Comparison of ENCODE assay signal across 8 mouse cellular contexts in genomic region chr19:23447221-23447987, GRCm38 (mm10). TPM values are rescaled to one million over a fixed set of nuclear protein-coding genes. Genes with fewer than 3 reads are reported as not detected.
A peak's percentile ranks its signal among the peaks of the same experiment; 100 is the strongest.
DNase-seq lines count a peak whose midpoint lies in the region; ATAC-seq and TF ChIP-seq lines count a peak whose summit lies in the region.

No protein-coding gene starts in this region.

- H3K4me3 ChIP-seq in erythroblast, embryonic 14.5 days (replicated peaks): peak overlapping the region; percentile 28
- H3K4me3 ChIP-seq in embryonic facial prominence, embryonic 14.5 days (ENCODE audit: low read depth, low read length): peak overlapping the region; percentile 44
- peak overlapping the region; percentile 63 for H3K4me3 ChIP-seq in heart, postnatal 0 days (ENCODE audit: low read depth, low read length)
- peak overlapping the region; percentile 40 for H3K4me3 ChIP-seq in limb, embryonic 11.5 days (ENCODE audit: low read depth, low read length)
- peak overlapping the region; percentile 47 for H3K4me3 ChIP-seq in stomach, embryonic 15.5 days (replicated peaks)

- H3K4me1 ChIP-seq in erythroblast, embryonic 14.5 days (ENCODE audit: control insufficient read depth): no peaks in the 10 kb centered on the region; the same call in 1 of the 2 replicates
- H3K4me1 ChIP-seq in embryonic facial prominence, embryonic 14.5 days (ENCODE audit: control insufficient read depth, insufficient read depth, low read length): peaks cover 4% of the 10 kb centered on the region; the same call in 1 of the 2 replicates
- H3K4me1 ChIP-seq in heart, postnatal 0 days (ENCODE audit: control insufficient read depth, insufficient read depth): peaks cover 10% of the 10 kb centered on the region; the same call in 1 of the 2 replicates
- peaks cover 4% of the 10 kb centered on the region; the same call in 1 of the 2 replicates for H3K4me1 ChIP-seq in limb, embryonic 11.5 days (ENCODE audit: control insufficient read depth, insufficient read depth, low read length)
- peaks cover 8% of the 10 kb centered on the region for H3K4me1 ChIP-seq in stomach, embryonic 15.5 days

- peak overlapping the region; percentile 97 for H3K4me2 ChIP-seq in embryonic facial prominence, embryonic 14.5 days (ENCODE audit: low read depth, low read length)
- peak overlapping the region; percentile 89 for H3K4me2 ChIP-seq in heart, postnatal 0 days (ENCODE audit: low read depth, low read length)
- peak overlapping the region; percentile 96 for H3K4me2 ChIP-seq in limb, embryonic 11.5 days (ENCODE audit: low read depth, severe bottlenecking)
- H3K4me2 ChIP-seq in stomach, embryonic 15.5 days: peak overlapping the region; percentile 97

- 0% methylated on average over 23 of the region's 23 CpGs for WGBS in embryonic facial prominence, embryonic 14.5 days
- WGBS in heart, postnatal 0 days: 1% methylated on average over 23 of the region's 23 CpGs
- WGBS in limb, embryonic 11.5 days: 3% methylated on average over 23 of the region's 23 CpGs
- 4% methylated on average over 23 of the region's 23 CpGs for WGBS in stomach, embryonic 15.5 days

- TF ChIP-seq CTCF in heart, postnatal 0 days (IDR thresholded peaks at IDR 0.05; ENCODE audit: low read depth): peak; percentile 15; the same call in 1 of the 2 replicates

- H3K9ac ChIP-seq in embryonic facial prominence, embryonic 14.5 days (ENCODE audit: low read depth, low read length): peak overlapping the region; percentile 56
- peak overlapping the region; percentile 45; the same call in 1 of the 2 replicates for H3K9ac ChIP-seq in heart, postnatal 0 days (replicated peaks; ENCODE audit: low read depth, low read length)
- peak overlapping the region; percentile 4 for H3K9ac ChIP-seq in limb, embryonic 11.5 days (ENCODE audit: low read length)
- peak overlapping the region; percentile 1; the same call in 1 of the 2 replicates for H3K9ac ChIP-seq in stomach, embryonic 15.5 days

- no peak for ATAC-seq in erythroblast, adult 5-6 weeks (replicated peaks; ENCODE audit: low FRiP score, poor library complexity, severe bottlenecking)
- ATAC-seq in embryonic facial prominence, embryonic 14.5 days (ENCODE audit: low read depth): 0 out of 2 replicates have a peak, but pooled peaks have one; percentile 5
- peak; percentile 19 for ATAC-seq in heart, postnatal 0 days (ENCODE audit: insufficient read depth, low read depth)
- ATAC-seq in limb, embryonic 11.5 days (ENCODE audit: insufficient number of reproducible peaks, low FRiP score, low TSS enrichment, low read depth): peak; percentile 51; the same call in 1 of the 2 replicates
- ATAC-seq in megakaryocyte-erythroid progenitor cell, adult 5-6 weeks (replicated peaks; ENCODE audit: low FRiP score, low TSS enrichment, poor library complexity, severe bottlenecking): peak; percentile 53; the same call in 1 of the 2 replicates
- peak; percentile 68 for ATAC-seq in stomach, embryonic 15.5 days (ENCODE audit: insufficient read depth, low FRiP score, low read depth)

- TF ChIP-seq EP300 in heart, postnatal 0 days (IDR thresholded peaks at IDR 0.05; ENCODE audit: low read depth): no peak

- H3K27ac ChIP-seq in embryonic facial prominence, embryonic 14.5 days (replicated peaks; ENCODE audit: low read depth, low read length): no peak overlapping the region
- H3K27ac ChIP-seq in heart, postnatal 0 days (ENCODE audit: low read depth): no peak overlapping the region
- no peak overlapping the region for H3K27ac ChIP-seq in limb, embryonic 11.5 days (replicated peaks; ENCODE audit: low read depth, low read length)
- H3K27ac ChIP-seq in stomach, embryonic 15.5 days: no peak overlapping the region

- no peaks in the 10 kb centered on the region for H3K9me3 ChIP-seq in erythroblast, embryonic 14.5 days (ENCODE audit: control insufficient read depth, low read length)
- peaks cover 2% of the 10 kb centered on the region for H3K9me3 ChIP-seq in embryonic facial prominence, embryonic 14.5 days (ENCODE audit: control insufficient read depth, low read length)
- peaks cover 3% of the 10 kb centered on the region; the same call in 1 of the 2 replicates for H3K9me3 ChIP-seq in heart, postnatal 0 days (replicated peaks; ENCODE audit: control insufficient read depth, low read length)
- no peaks in the 10 kb centered on the region for H3K9me3 ChIP-seq in limb, embryonic 11.5 days (ENCODE audit: control insufficient read depth, low read length)
- no peaks in the 10 kb centered on the region for H3K9me3 ChIP-seq in stomach, embryonic 15.5 days

- H3K27me3 ChIP-seq in erythroblast, embryonic 14.5 days (ENCODE audit: control insufficient read depth): peaks cover 10% of the 10 kb centered on the region
- H3K27me3 ChIP-seq in embryonic facial prominence, embryonic 14.5 days (replicated peaks; ENCODE audit: control insufficient read depth, insufficient read depth, low read length): no peaks in the 10 kb centered on the region
- H3K27me3 ChIP-seq in heart, postnatal 0 days (ENCODE audit: control insufficient read depth, insufficient read depth, low read length): 0 out of 2 replicates have a peak, but pooled peaks cover 2% of the 10 kb centered on the region
- H3K27me3 ChIP-seq in limb, embryonic 11.5 days (ENCODE audit: control insufficient read depth, insufficient read depth, low read length): no peaks in the 10 kb centered on the region
- H3K27me3 ChIP-seq in stomach, embryonic 15.5 days (replicated peaks): no peaks in the 10 kb centered on the region

- DNase-seq in adrenal gland, postnatal 25 days: peak; percentile 15
- no peak for DNase-seq in embryonic facial prominence, embryonic 14.5 days (ENCODE audit: low spot score)
- no peak for DNase-seq in heart, postnatal 0 days (ENCODE audit: low spot score)
- peak; percentile 66 for DNase-seq in limb, embryonic 11.5 days (ENCODE audit: low spot score)

- no peaks in the 10 kb centered on the region for H3K36me3 ChIP-seq in erythroblast, embryonic 14.5 days (ENCODE audit: control insufficient read depth)
- no peaks in the 10 kb centered on the region for H3K36me3 ChIP-seq in embryonic facial prominence, embryonic 14.5 days (ENCODE audit: control insufficient read depth, insufficient read depth, low read length)
- no peaks in the 10 kb centered on the region for H3K36me3 ChIP-seq in heart, postnatal 0 days (replicated peaks; ENCODE audit: control insufficient read depth, insufficient read depth, low read length)
- H3K36me3 ChIP-seq in limb, embryonic 11.5 days (ENCODE audit: control insufficient read depth, insufficient read depth, low read length): no peaks in the 10 kb centered on the region
- no peaks in the 10 kb centered on the region for H3K36me3 ChIP-seq in stomach, embryonic 15.5 days

RNA-seq across cellular contexts. Expression of gene Mamdc2, which starts 0.8 kb away (rescaled TPM):
- not detected in 2 replicates for polyA plus RNA-seq in erythroblast, embryonic 14.5 days (2012)
- not detected in 2 replicates for total RNA-seq in erythroblast, adult 5-6 weeks (2015; ENCODE audit: low replicate concordance)
- total RNA-seq in erythroblast, adult 5-6 weeks (2017; ENCODE audit: low replicate concordance): not detected in 2 replicates
- 0.81 and 1.3 TPM in 2 replicates for total RNA-seq in adrenal gland, postnatal 25 days (2021)
- 5.6 and 7.5 TPM in 2 replicates for polyA plus RNA-seq in embryonic facial prominence, embryonic 14.5 days (2014; fragmentation: Nextera tagmentation; extraction: Ambion mirVana)
- 2.2 and 2.8 TPM in 2 replicates for total RNA-seq in heart, postnatal 0 days (2014; rRNA removed; ENCODE audit: low replicate concordance)
- polyA plus RNA-seq in heart, postnatal 0 days (2015; fragmentation: Nextera tagmentation; extraction: Ambion mirVana): 1.1 and 1.5 TPM in 2 replicates
- polyA plus RNA-seq in limb, embryonic 11.5 days (2014; fragmentation: Nextera tagmentation; extraction: Ambion mirVana): 0.80 and 1.4 TPM in 2 replicates
- not detected in 2 replicates for total RNA-seq in megakaryocyte-erythroid progenitor cell, adult 5-6 weeks (2014; fragmentation: Nextera tagmentation)
- total RNA-seq in megakaryocyte-erythroid progenitor cell, adult 5-6 weeks (2017): 0.53 TPM in 1 of 2 replicates, not detected in the other
- 3.8 and 4.1 TPM in 2 replicates for polyA plus RNA-seq in stomach, embryonic 15.5 days (2015; fragmentation: Nextera tagmentation; extraction: Ambion mirVana)

Comparison
In these comparisons a context has a peak if more than half of its experiments do, and no peak if none do; other contexts are left out.
1. DNase-seq: peak in adrenal gland, postnatal 25 days (single experiment) and limb, embryonic 11.5 days (single experiment); none in embryonic facial prominence, embryonic 14.5 days (single experiment) and heart, postnatal 0 days (single experiment).
2. H3K9ac ChIP-seq: peak in every context shown above with its lines; median percentile 56 in embryonic facial prominence, embryonic 14.5 days; 45 in heart, postnatal 0 days; 4 in limb, embryonic 11.5 days; 1 in stomach, embryonic 15.5 days.
3. Peak in every context shown above with its lines, with median percentiles within 50 percentile points of each other: H3K4me3 ChIP-seq and H3K4me2 ChIP-seq.